Mouse (Mus musculus): ENCODE data around the gene Hist1h1c. TPM values are rescaled to one million over a fixed set of nuclear protein-coding genes. Genes with fewer than 3 reads are reported as not detected.

Hist1h1c gene
- polyA plus RNA-seq (2017; shearing (Covaris generic)) = 10 to 100 TPM; 25.5 to 40.4 TPM

GRCm38 (mm10) chr13:23738677-23739068, at the start of gene Hist1h1c:
TSS of gene Hist1h1c (plus strand) at chr13:23738808.

GRCm38 (mm10) chr13:23695514-23695913, 43.1 kb upstream of the Hist1h1c start, which contains the start of gene Hist1h1t:
TSS of gene Hist1h1t (plus strand) at chr13:23695814.

GRCm38 (mm10) chr13:23698300-23698693, 40.3 kb upstream of the Hist1h1c start, which contains the start of gene Hist1h4c:
TSS of gene Hist1h4c (minus strand) at chr13:23698454.

GRCm38 (mm10) chr13:23710374-23711089, 28.1 kb upstream of the Hist1h1c start, which contains the start of gene Hfe:
TSS of gene Hfe (minus strand) at chr13:23710854.

GRCm38 (mm10) chr13:23745381-23746161, 7.0 kb downstream of the Hist1h1c start, which contains the start of gene Hist1h3c:
TSS of gene Hist1h3c (minus strand) at chr13:23745602.

GRCm38 (mm10) chr13:23746201-23747080, 7.8 kb downstream of the Hist1h1c start, which contains the start of gene Hist1h2bb:
TSS of gene Hist1h2bb (plus strand) at chr13:23746734.

GRCm38 (mm10) chr13:23750839-23751477, 12.3 kb downstream of the Hist1h1c start, which contains the start of gene Hist1h2ab:
TSS of gene Hist1h2ab (plus strand) at chr13:23751126.

GRCm38 (mm10) chr13:23752067-23752741, 13.6 kb downstream of the Hist1h1c start, which contains the start of gene Hist1h3b:
TSS of gene Hist1h3b (plus strand) at chr13:23752267.

GRCm38 (mm10) chr13:23756790-23757189, 18.2 kb downstream of the Hist1h1c start, which contains the start of gene Hist1h4b:
TSS of gene Hist1h4b (plus strand) at chr13:23757013.

GRCm38 (mm10) chr13:23760972-23761864, 22.6 kb downstream of the Hist1h1c start, which contains the start of gene Hist1h4a:
TSS of gene Hist1h4a (minus strand) at chr13:23761230.

GRCm38 (mm10) chr13:23761871-23762821, 23.5 kb downstream of the Hist1h1c start, which contains the start of gene Hist1h3a:
TSS of gene Hist1h3a (minus strand) at chr13:23762386.

GRCm38 (mm10) chr13:23763586-23764323, 25.1 kb downstream of the Hist1h1c start, which contains the start of gene Hist1h1a:
TSS of gene Hist1h1a (plus strand) at chr13:23763666.

GRCm38 (mm10) chr13:23769613-23770012, 31.0 kb downstream of the Hist1h1c start, which contains the start of gene Trim38:
TSS of gene Trim38 (plus strand) at chr13:23769913.

Data from inflammation-experienced regulatory T-cells (primary cell).